Mouse (Mus musculus) A20 (cell line): Measurements from ENCODE around the gene Arxes2.
"Not testable (repeated sequence)": the region's sequence is repeated elsewhere in the genome, so short reads cannot be mapped to it uniquely, and the experiment has no call there.

Experiments
- DNase-seq: peaks from one replicate; pipeline ENCODE4 v3.0.0-alpha.2; 2011; ENCODE audit warnings: low read depth, low spot score

Arxes2 gene

GRCm38 (mm10) chrX:135993664-135994119 lies at the start of gene Arxes2:
Gene Arxes2 (plus strand): TSS chrX:135993824.
- not testable (repeated sequence) for DNase-seq

GRCm38 (mm10) chrX:135948699-135949437 lies 44.8 kb upstream of the Arxes2 start:
- DNase-seq = no peak

DNA sequence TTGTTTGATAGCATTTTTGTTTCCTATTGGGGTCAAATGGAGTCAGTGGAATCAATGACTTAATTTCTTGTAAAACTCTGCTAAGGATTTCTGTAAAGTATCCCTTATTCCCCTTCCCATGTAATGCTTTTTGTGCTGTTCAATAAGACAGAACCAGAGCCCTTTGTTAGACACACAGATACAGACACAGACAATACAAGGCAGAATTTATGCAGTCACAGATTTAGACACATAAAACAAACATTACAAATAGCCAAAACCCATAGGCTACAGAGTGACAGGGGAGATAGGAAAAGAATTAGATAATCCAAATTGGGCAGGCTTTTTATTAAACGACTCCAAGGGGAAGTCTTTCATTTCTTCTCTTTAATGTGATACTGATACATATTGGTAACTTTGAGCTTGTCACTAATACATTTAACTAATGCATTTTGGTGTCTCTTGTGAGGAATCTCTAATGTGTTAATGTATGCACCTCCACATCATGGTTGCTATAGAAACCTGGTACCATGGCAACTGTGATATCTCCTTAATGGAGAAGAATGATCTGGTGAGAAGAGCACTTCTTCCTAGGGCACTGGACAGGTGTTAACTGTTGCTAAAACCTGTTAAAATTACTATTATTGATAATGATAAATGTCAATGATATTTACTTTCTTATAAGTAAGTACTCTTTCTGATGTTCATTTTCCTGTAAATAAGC lies 36.5 kb upstream of the Arxes2 start:
- DNase-seq = no peak

- no peak for DNase-seq
Observed at GRCm38 (mm10) chrX:135957691-135958081, 35.9 kb upstream of the Arxes2 start.

- DNase-seq = no peak
Observed at GRCm38 (mm10) chrX:135958589-135959225, 34.9 kb upstream of the Arxes2 start.

- no peak for DNase-seq
Observed at GRCm38 (mm10) chrX:135959536-135959935, 34.1 kb upstream of the Arxes2 start.

- no peak for DNase-seq
Observed at GRCm38 (mm10) chrX:135962342-135962741, 31.3 kb upstream of the Arxes2 start.

DNA sequence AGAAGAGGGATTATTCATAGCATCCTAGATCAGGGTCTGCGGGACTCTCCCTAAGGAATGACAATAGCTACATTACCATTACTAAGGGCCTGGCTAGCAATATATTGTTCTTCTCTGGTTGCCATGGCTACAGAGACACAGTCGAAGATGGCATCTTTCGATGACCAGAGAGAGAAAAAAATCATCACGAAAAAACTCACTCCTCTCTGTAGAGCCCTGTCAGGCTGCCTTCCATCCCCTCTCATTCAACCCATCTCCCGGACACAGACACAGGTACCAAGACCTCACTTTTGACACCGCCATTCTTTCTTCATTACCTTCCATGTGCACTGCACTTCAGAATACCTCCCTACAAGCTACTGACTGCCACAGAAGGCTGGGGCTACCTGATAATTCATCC lies 30.5 kb upstream of the Arxes2 start:
- DNase-seq = no peak

- peak; percentile 16 for DNase-seq
Observed at GRCm38 (mm10) chrX:135963629-135964028, 30.0 kb upstream of the Arxes2 start.

DNA sequence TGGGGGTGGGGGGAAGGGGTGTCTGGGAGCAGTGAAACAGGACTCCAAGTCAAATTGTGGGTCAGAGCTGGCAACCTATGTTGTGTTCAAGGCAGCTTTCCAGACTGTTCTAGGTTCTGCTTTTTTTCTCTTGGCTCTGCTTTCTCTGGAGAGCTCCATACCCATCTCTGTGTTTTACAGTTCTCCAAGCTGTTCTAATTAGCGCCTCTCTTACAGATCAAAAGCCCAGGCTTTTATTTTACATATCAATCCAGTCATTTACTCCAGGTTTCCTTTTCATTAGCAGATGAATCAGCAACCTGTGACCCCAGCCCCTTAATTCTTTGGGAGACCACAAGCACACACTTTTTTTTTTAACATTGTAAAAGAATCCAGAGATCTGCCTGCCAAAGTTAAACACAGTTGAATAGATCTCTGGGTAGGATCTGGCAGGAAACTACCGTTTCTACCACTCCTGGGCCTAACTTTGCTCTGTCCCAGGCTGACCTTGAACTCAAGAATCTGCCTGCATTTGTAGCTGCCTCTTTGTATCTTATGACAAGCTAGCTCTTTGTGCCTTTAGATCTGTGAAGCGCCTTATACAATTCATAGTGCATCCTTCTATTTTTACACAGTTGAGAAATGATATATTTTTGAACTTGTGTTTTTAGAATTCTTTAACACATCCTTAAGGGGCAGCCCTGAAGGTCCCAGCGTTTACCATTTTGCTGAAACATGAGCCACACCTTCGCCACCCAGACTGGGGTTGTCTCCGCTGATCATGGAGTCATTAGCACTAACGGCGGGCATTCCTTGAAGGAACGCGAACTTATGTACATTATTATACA lies 19.8 kb upstream of the Arxes2 start:
- DNase-seq = no peak

- DNase-seq = no peak
Observed at GRCm38 (mm10) chrX:135974424-135975225, 19.0 kb upstream of the Arxes2 start.

- DNase-seq = peak; percentile 44
Observed at GRCm38 (mm10) chrX:135975226-135975552, 18.4 kb upstream of the Arxes2 start.

- no peak for DNase-seq
Observed at GRCm38 (mm10) chrX:135984539-135985260, 8.9 kb upstream of the Arxes2 start.

DNA sequence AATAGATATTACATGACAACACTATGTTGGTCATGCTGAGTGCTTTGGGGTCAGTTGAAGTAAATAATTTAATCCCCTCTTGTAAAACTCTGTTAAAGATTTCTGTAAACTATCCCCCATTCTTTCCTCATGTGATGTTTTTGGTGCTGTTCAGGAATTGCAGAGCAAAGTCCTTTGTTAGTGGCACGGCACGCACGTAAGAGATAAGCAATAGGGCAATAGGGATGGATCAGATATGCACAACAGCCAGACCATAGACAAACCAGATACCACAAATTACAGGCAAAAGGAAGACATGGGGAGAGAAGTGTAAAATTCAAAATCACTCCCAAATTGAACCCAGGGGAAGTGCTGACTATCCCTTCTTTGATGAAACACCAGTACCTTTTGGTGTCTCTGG lies 7.4 kb upstream of the Arxes2 start:
- DNase-seq = no peak

- no peak for DNase-seq
Observed at GRCm38 (mm10) chrX:135990661-135991060, 3.0 kb upstream of the Arxes2 start.

DNA sequence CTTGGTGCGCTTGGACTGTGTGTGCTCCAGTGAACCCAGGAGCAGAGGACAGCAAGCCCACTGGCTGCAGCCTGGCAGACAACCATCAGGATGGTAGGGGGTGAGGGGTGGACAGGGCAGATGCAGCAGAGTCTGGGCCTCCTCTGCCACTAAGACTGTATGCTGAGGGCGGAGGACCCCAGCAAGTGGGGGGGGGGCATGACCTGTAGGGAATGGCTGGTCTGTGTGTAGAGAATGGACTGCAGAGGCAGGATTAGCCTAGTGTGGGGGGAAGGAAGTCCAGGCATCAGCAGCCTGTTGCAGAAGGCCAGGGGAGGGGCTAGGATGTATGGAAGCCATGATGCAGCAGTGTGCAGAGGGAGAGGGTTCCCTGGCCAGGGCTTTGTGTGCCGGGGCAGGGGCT lies 431 bp upstream of the Arxes2 start:
- not testable (repeated sequence) for DNase-seq

DNA sequence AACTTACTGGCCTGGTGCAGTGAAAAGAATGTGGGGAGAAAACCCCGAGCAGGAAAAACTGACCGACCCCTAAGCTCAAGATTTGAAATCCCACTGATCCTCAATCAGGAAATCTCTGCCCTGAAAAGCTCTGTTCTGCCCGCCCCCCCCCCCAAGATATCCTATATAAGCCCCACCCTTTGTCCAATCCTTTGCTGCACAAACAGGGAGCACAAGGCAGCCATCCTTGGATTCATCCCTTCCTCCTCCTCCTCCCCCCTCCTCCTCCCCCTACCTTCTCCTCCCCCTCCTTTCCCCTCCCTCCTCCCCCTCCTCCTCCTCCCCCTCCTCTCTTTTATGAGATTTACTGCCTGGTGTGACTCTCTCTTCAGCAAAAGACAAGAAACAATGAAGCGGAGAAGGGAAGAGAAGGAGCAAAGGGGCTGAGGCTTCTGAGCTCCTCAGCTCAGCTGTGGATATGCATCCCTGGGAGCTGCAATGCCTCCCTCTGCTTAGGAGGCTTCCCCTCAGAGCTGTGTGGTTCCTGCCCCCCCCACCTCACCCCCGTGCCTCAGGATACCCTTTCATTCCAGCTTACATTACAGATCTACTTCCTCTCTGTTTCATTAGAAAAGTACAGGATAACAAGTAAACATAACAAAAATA lies 13.7 kb downstream of the Arxes2 start:
- DNase-seq = no peak

DNA sequence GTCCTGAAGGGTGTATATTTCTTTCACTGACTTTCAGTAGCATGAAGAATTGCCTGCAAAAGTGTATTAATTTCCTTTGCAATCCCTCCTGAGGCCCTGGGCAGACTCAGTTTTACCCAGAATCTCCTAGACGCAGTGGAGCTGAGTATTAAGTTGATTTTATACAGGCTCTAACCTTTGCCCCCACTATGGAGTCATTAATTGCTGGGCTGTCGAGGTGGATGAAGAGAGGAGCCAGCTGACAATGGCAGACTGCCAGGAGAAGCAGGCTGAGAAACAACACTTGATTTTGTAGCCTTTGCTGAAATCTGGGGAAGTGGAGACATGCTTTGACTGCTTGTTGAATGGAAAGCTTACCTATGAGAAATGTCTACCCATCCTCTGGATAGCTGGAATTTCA lies 20.8 kb downstream of the Arxes2 start:
- no peak for DNase-seq

GRCm38 (mm10) chrX:136030331-136030730 lies 36.7 kb downstream of the Arxes2 start:
- DNase-seq = no peak
